Mouse (Mus musculus): ENCODE data around the gene 2410131K14Rik. TPM values are rescaled to one million over a fixed set of nuclear protein-coding genes. Genes with fewer than 3 reads are reported as not detected.

Gene 2410131K14Rik
- polyA plus RNA-seq, 1 experiment from 2014 or later, result 11.1 TPM

DNA sequence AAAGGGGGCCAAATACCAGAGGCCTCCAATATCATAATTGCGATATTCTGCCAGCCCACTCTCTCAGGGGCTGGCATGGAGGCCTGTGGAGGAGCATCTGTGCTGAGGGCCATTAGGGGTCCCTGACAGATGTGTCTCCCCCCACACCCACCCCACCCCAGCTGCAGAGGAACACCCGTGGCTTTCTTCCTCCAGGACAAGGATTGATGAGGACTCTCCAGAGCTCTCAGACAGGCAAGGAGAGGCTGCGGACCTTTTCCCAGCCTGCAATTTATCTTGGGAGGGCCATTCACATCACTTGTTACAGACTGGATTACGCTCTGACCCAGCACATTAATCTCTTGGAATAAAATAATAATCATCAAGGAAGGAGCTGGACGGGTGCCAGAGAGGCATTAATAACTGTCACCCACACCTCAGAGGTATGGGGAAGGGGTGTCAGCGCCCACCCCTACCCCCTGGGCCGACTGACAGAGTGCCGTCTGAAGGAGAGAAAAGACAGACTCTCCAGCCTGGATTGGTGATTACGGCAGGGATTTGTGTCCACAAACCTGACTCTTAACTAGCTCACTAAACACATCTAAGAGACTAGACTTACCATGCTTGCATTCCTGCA is 21.8 kb upstream of the 2410131K14Rik start:
- H3K27ac ChIP-seq (ENCODE audit: low read depth, low read length), result no peak overlapping the region
- no peaks in the 10 kb centered on the region for H3K4me1 ChIP-seq (ENCODE audit: control insufficient read depth, insufficient read depth, low read length)
- WGBS, result 87% methylated on average over 9 of the region's 9 CpGs
- H3K27me3 ChIP-seq (ENCODE audit: control insufficient read depth, insufficient read depth, low read length), result no peaks in the 10 kb centered on the region
- no peak overlapping the region for H3K9ac ChIP-seq (ENCODE audit: low read length)
- H3K36me3 ChIP-seq (ENCODE audit: control insufficient read depth, insufficient read depth, low read length), result no peaks in the 10 kb centered on the region; the same call in 1 of the 2 replicates
- no peak overlapping the region for H3K4me3 ChIP-seq (ENCODE audit: low read depth, low read length)
- no peak overlapping the region for H3K4me2 ChIP-seq
- no peak for ATAC-seq (ENCODE audit: low FRiP score)
- H3K9me3 ChIP-seq (ENCODE audit: control insufficient read depth, low read length), result no peaks in the 10 kb centered on the region
- no peak for DNase-seq (ENCODE audit: low spot score, missing footprints)

DNA sequence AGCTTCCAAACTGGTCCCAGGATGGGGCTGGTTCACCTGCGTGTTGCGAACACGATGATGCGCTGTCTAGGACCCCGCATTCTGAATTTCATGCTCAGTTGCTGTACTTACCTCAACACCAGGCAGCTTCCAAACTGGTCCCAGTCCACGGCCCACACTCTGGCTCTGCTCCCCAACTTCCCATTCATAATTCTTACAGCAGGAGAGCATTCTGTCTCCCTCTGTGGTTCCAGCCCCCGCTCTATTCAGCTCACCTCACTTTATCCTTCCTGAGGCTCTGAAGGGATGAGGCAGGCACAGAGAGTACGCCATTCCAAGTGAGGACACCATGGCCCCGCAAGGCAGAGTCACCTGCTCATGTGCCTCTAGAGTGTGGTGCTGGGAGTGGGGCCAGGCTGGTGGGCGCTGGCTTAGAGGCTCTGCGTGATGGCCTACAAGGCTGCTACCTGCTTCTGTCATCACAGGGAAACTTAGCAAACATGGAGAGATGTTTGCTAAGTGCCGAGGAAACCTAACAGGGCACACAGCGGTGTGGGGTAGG is 14.9 kb upstream of the 2410131K14Rik start:
- H3K9me3 ChIP-seq (ENCODE audit: control insufficient read depth, low read length), result no peaks in the 10 kb centered on the region
- no peak for ATAC-seq (ENCODE audit: low FRiP score)

DNA sequence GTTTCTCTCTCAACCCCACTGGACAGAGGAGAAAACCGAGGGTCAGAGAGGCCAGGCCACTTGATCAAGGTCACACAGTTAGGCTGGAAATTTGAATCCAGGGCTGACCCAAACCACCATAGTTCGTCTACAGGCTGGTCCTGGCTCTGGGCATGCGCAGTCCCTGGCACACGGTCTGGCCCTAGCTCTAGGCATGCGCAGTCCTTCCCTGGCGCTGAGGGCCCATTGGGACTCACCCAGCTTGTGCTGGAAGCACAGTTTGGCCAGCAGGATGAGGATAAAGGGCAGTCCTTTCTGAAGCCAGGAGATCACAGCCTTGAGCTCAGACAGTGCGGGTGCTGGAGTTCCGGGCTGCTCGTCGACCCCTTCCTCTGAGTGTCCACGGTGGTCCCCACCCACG is 8.1 kb upstream of the 2410131K14Rik start:
- H3K4me2 ChIP-seq, result no peak overlapping the region
- no peaks in the 10 kb centered on the region for H3K27me3 ChIP-seq (ENCODE audit: control insufficient read depth, insufficient read depth, low read length)
- 79% methylated on average over 12 of the region's 12 CpGs for WGBS
- H3K27ac ChIP-seq (ENCODE audit: low read depth, low read length), result no peak overlapping the region
- peaks cover 8% of the 10 kb centered on the region; the same call in 1 of the 2 replicates for H3K36me3 ChIP-seq (ENCODE audit: control insufficient read depth, insufficient read depth, low read length)
- DNase-seq (ENCODE audit: low spot score, missing footprints), result no peak
- ATAC-seq (ENCODE audit: low FRiP score), result no peak
- H3K4me3 ChIP-seq (ENCODE audit: low read depth, low read length), result no peak overlapping the region
- H3K9me3 ChIP-seq (ENCODE audit: control insufficient read depth, low read length), result no peaks in the 10 kb centered on the region
- no peaks in the 10 kb centered on the region for H3K4me1 ChIP-seq (ENCODE audit: control insufficient read depth, insufficient read depth, low read length)
- H3K9ac ChIP-seq (ENCODE audit: low read length), result no peak overlapping the region

More for the DNA sequence above, 14.9 kb upstream of the 2410131K14Rik start:
- DNase-seq (ENCODE audit: low spot score, missing footprints), result no peak
- no peak overlapping the region for H3K4me3 ChIP-seq (ENCODE audit: low read depth, low read length)
- no peak overlapping the region for H3K27ac ChIP-seq (ENCODE audit: low read depth, low read length)
- no peak overlapping the region for H3K9ac ChIP-seq (ENCODE audit: low read length)
- H3K36me3 ChIP-seq (ENCODE audit: control insufficient read depth, insufficient read depth, low read length), result peaks cover 2% of the 10 kb centered on the region; the same call in 1 of the 2 replicates
- 92% methylated on average over 13 of the region's 13 CpGs for WGBS
- no peak overlapping the region for H3K4me2 ChIP-seq
- H3K4me1 ChIP-seq (ENCODE audit: control insufficient read depth, insufficient read depth, low read length), result no peaks in the 10 kb centered on the region
- H3K27me3 ChIP-seq (ENCODE audit: control insufficient read depth, insufficient read depth, low read length), result no peaks in the 10 kb centered on the region

DNA sequence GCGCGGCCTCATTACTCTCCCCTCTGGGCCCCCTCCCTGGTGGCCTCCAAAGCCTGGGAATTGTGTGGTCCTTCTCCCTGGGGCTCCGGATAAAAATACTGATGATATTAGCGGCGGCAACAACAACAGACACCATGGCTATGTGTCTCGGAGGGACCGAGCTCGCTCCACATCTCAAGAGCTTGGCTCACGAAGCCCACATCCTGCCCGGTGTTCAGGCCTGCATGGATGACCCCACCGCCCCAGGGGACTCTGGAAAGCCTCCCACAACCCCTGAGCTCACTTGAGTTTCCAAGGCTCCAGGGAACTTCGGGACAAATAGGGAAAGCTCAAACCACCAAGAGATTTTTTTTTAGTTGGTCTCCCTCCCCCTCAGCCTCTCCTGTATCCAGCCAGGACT is 5.4 kb upstream of the 2410131K14Rik start:
- Histone ChIP-seq H3K4me2 (no peak overlapping the region), H3K4me3 (ENCODE audit: low read depth, low read length) (no peak overlapping the region), H3K9ac (ENCODE audit: low read length) (no peak overlapping the region), H3K4me1 (ENCODE audit: control insufficient read depth, insufficient read depth, low read length) (peaks cover 6% of the 10 kb centered on the region; the same call in 1 of the 2 replicates), H3K36me3 (ENCODE audit: control insufficient read depth, insufficient read depth, low read length) (peaks cover 8% of the 10 kb centered on the region; the same call in 1 of the 2 replicates), H3K9me3 (ENCODE audit: control insufficient read depth, low read length) (no peaks in the 10 kb centered on the region), H3K27ac (ENCODE audit: low read depth, low read length) (no peak overlapping the region), H3K27me3 (ENCODE audit: control insufficient read depth, insufficient read depth, low read length) (no peaks in the 10 kb centered on the region)
- WGBS, result 93% methylated on average over 12 of the region's 12 CpGs
- DNase-seq (ENCODE audit: low spot score, missing footprints), result no peak
- ATAC-seq (ENCODE audit: low FRiP score), result no peak

DNA sequence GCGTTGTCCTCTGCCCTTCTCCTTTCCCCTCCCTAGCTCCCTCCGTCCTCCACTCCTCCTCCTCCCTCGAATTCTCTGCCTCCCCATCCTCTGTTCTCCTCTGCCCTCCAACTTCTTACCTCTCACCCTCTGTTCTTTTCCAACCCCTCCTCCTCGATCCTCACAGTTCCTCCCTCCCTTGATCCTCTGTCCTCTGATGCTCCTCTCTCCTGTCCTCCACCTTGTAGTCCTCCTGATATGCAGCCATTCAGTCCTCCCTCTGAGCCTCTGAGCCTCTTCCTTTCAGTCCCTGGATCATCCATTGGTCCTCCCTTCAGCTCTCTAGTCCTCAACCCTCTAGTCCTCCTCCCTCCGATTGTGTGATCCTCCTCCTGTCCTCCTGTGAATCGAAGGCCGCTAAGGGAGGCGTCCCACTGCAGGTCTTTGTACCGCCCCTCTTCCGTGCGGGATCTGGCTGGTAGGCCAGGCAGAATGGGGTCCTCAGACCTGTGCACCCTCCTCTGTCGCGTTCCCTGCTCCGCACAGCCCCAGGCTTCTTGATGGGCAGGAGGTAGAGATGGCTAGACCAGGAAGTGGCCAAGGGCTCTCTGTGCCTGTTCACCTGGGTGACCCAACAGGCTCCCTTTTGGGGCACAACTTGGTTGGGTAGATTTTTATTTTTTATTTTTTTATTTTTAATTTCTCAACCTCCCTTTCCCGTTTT is 730 bp downstream of the 2410131K14Rik start:
- ATAC-seq (ENCODE audit: low FRiP score) (no peak; the same call in 1 of the 2 replicates), DNase-seq (ENCODE audit: low spot score, missing footprints) (peak; percentile 87)
- Histone ChIP-seq H3K4me2 (peak overlapping the region; percentile 45), H3K4me3 (ENCODE audit: low read depth, low read length) (peak overlapping the region; percentile 71), H3K9me3 (ENCODE audit: control insufficient read depth, low read length) (no peaks in the 10 kb centered on the region), H3K4me1 (ENCODE audit: control insufficient read depth, insufficient read depth, low read length) (peaks cover 13% of the 10 kb centered on the region), H3K36me3 (ENCODE audit: control insufficient read depth, insufficient read depth, low read length) (no peaks in the 10 kb centered on the region), H3K9ac (ENCODE audit: low read length) (peak overlapping the region; percentile 77), H3K27ac (ENCODE audit: low read depth, low read length) (peak overlapping the region; percentile 40; the same call in 1 of the 2 replicates), H3K27me3 (ENCODE audit: control insufficient read depth, insufficient read depth, low read length) (no peaks in the 10 kb centered on the region)
- WGBS, result 8% methylated on average over 15 of the region's 15 CpGs

DNA sequence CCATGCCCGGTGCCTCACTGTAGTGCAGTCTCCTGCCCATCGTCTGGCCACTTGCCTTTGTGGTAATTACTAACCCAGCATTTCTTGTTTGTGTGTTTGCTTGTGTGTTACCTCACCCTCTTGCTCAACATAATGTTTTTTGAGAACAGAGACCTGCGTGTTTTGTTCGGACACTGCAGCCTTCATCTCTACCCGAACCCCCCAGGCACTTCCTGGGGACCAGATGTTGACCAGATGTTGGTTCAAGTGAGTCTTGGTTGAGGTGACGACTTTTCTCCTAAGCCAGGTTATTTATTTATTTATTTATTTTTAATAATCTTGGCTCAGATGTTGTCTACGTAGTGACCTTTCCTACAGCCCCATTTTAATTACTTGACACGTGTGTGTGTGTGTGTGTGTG is 2.4 kb downstream of the 2410131K14Rik start:
- DNase-seq (ENCODE audit: low spot score, missing footprints), result no peak
- 86% methylated on average over 8 of the region's 8 CpGs for WGBS
- no peaks in the 10 kb centered on the region for H3K36me3 ChIP-seq (ENCODE audit: control insufficient read depth, insufficient read depth, low read length)
- ATAC-seq (ENCODE audit: low FRiP score), result no peak
- no peak overlapping the region for H3K4me2 ChIP-seq
- no peak overlapping the region for H3K27ac ChIP-seq (ENCODE audit: low read depth, low read length)
- H3K27me3 ChIP-seq (ENCODE audit: control insufficient read depth, insufficient read depth, low read length), result no peaks in the 10 kb centered on the region
- no peak overlapping the region for H3K9ac ChIP-seq (ENCODE audit: low read length)
- H3K4me1 ChIP-seq (ENCODE audit: control insufficient read depth, insufficient read depth, low read length), result peaks cover 13% of the 10 kb centered on the region
- no peak overlapping the region for H3K4me3 ChIP-seq (ENCODE audit: low read depth, low read length)
- H3K9me3 ChIP-seq (ENCODE audit: control insufficient read depth, low read length), result no peaks in the 10 kb centered on the region

DNA sequence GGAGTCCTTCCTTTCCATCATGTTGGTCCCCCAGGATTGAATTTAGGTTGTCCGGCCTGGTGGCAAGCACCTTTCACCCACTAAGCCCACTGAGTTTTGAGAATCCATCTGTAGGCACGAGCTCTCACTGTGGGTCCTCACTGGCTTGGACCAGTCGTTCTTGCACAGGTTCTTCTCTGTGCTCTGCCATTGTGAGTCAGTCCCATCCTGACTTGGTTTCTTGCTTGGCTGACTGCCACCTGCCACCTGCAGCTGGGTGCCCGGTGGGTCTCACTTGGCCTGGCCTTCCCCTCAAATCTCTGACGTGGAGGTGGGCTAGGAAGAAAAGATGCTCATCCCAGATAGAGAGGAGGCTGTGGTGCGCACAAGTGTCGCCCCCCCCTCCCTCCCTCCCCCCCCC is 6.0 kb downstream of the 2410131K14Rik start:
- no peak overlapping the region for H3K4me3 ChIP-seq (ENCODE audit: low read depth, low read length)
- H3K4me1 ChIP-seq (ENCODE audit: control insufficient read depth, insufficient read depth, low read length), result peaks cover 4% of the 10 kb centered on the region
- 86% methylated on average over 7 of the region's 7 CpGs for WGBS
- H3K27me3 ChIP-seq (ENCODE audit: control insufficient read depth, insufficient read depth, low read length), result no peaks in the 10 kb centered on the region
- no peaks in the 10 kb centered on the region for H3K9me3 ChIP-seq (ENCODE audit: control insufficient read depth, low read length)
- no peak overlapping the region for H3K9ac ChIP-seq (ENCODE audit: low read length)
- no peak overlapping the region for H3K27ac ChIP-seq (ENCODE audit: low read depth, low read length)
- H3K4me2 ChIP-seq, result no peak overlapping the region
- H3K36me3 ChIP-seq (ENCODE audit: control insufficient read depth, insufficient read depth, low read length), result no peaks in the 10 kb centered on the region
- ATAC-seq (ENCODE audit: low FRiP score) (no peak), DNase-seq (ENCODE audit: low spot score, missing footprints) (no peak)

DNA sequence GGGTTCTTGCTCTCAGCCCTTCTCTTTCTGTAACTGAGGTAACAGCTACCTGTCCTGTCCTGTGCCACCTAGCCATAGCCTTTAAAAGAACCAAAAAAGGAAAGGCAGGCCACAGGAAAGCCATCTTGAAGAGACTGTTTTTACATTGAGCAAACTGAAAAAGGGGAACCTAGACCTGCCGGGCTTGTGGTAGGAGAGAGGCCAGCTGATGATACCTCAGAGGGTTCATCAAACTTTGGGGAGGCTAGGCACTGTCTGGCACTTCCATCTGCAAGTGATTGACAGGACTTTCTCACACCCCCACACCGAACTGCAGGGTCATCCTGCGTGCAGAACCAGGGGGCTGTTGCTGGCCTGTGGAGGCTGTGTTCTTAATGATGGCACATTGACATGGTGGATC is 8.5 kb downstream of the 2410131K14Rik start:
- Histone ChIP-seq H3K4me2 (no peak overlapping the region), H3K27ac (ENCODE audit: low read depth, low read length) (no peak overlapping the region), H3K27me3 (ENCODE audit: control insufficient read depth, insufficient read depth, low read length) (no peaks in the 10 kb centered on the region), H3K9ac (ENCODE audit: low read length) (no peak overlapping the region), H3K9me3 (ENCODE audit: control insufficient read depth, low read length) (no peaks in the 10 kb centered on the region), H3K4me1 (ENCODE audit: control insufficient read depth, insufficient read depth, low read length) (no peaks in the 10 kb centered on the region), H3K36me3 (ENCODE audit: control insufficient read depth, insufficient read depth, low read length) (peaks cover 10% of the 10 kb centered on the region), H3K4me3 (ENCODE audit: low read depth, low read length) (no peak overlapping the region)
- ATAC-seq (ENCODE audit: low FRiP score) (no peak), DNase-seq (ENCODE audit: low spot score, missing footprints) (no peak)
- WGBS, result 89% methylated on average over 3 of the region's 3 CpGs

DNA sequence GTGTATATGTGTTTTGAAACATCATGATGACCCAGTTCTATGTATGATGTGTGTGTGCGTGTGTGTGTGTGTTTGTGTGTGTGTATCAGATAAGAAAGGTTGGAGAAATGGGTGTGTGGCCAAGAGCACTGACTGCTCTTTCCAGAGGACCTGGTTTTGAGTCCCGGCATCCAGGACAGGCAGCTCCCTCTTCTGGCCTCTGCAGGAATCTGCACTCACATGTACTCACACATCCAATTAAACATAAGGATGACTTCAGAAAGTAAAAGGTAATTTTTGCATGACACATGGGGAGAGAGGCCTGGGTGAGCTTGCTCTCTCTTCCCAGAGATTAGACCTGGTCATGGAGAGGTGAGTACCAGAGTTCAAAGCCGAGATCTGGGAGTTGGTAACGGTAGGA is 12.0 kb downstream of the 2410131K14Rik start:
- WGBS, result 95% methylated on average over 4 of the region's 4 CpGs
- no peak for ATAC-seq (ENCODE audit: low FRiP score)
- H3K4me1 ChIP-seq (ENCODE audit: control insufficient read depth, insufficient read depth, low read length), result no peaks in the 10 kb centered on the region; the same call in 1 of the 2 replicates
- H3K27ac ChIP-seq (ENCODE audit: low read depth, low read length), result no peak overlapping the region
- H3K9me3 ChIP-seq (ENCODE audit: control insufficient read depth, low read length), result no peaks in the 10 kb centered on the region
- peaks cover 23% of the 10 kb centered on the region for H3K36me3 ChIP-seq (ENCODE audit: control insufficient read depth, insufficient read depth, low read length)
- H3K27me3 ChIP-seq (ENCODE audit: control insufficient read depth, insufficient read depth, low read length), result no peaks in the 10 kb centered on the region
- no peak for DNase-seq (ENCODE audit: low spot score, missing footprints)
- H3K4me3 ChIP-seq (ENCODE audit: low read depth, low read length), result no peak overlapping the region
- H3K4me2 ChIP-seq, result no peak overlapping the region
- H3K9ac ChIP-seq (ENCODE audit: low read length), result no peak overlapping the region
